Mouse (Mus musculus) stomach, postnatal 0 days (tissue): ENCODE measurements at regions not wholly inside any gene's neighbourhood (a gene's known extent, or its start where the extent isn't known, plus 50 kb on each side); places are given as distances from the start of the nearest gene placed in this dataset.

Source experiments
- ATAC-seq: fragments of 200-750 bp; cut with Nextera tagmentation; 2 replicates; pipeline ENCODE4 v1.8.0; 2017; ENCODE audit not compliant: low FRiP score, low TSS enrichment
- DNase-seq: peaks from one replicate; pipeline ENCODE4 v3.0.0-alpha.2; 2016; ENCODE audit warnings: low spot score
- H3K27ac ChIP-seq: fragments of 300-500 bp; sonication (generic); replicated peaks from 2 replicates; pipeline ENCODE4 v1.5.1; 2014; ENCODE audit warnings: mild to moderate bottlenecking, control low read depth
- H3K27me3 ChIP-seq: fragments of 300-500 bp; sonication (generic); 2 replicates; pipeline ENCODE4 v1.6.1; 2014; ENCODE audit warnings: low read length; ENCODE audit not compliant: control insufficient read depth, insufficient read depth
- H3K36me3 ChIP-seq: fragments of 300-500 bp; sonication (generic); 2 replicates; pipeline ENCODE4 v1.6.1; 2014; ENCODE audit warnings: low read length, mixed read lengths; ENCODE audit not compliant: control insufficient read depth, insufficient read depth
- H3K4me1 ChIP-seq: fragments of 300-500 bp; sonication (generic); replicated peaks from 2 replicates; pipeline ENCODE4 v1.6.1; 2014; ENCODE audit warnings: antibody characterized with exemption; ENCODE audit not compliant: control insufficient read depth, insufficient read depth
- H3K4me2 ChIP-seq: fragments of 300-500 bp; sonication (generic); replicated peaks from 2 replicates; pipeline ENCODE4 v1.6.1; 2014; ENCODE audit warnings: low read depth, mild to moderate bottlenecking, control low read depth, moderate library complexity
- H3K4me3 ChIP-seq: fragments of 300-500 bp; sonication (generic); 2 replicates; pipeline ENCODE4 v1.5.1; 2014; ENCODE audit warnings: low read depth, low read length, control low read depth
- H3K9ac ChIP-seq: fragments of 300-500 bp; sonication (generic); 2 replicates; pipeline ENCODE4 v1.6.1; 2014; ENCODE audit warnings: mild to moderate bottlenecking, low read length, control low read depth, mixed read lengths
- H3K9me3 ChIP-seq: fragments of 300-500 bp; sonication (generic); 2 replicates; pipeline ENCODE4 v1.6.1; 2016; ENCODE audit warnings: low read length; ENCODE audit not compliant: control insufficient read depth
- CTCF ChIP-seq: IDR thresholded peaks from 2 replicates; pipeline ENCODE4 v1.5.1; 2016; ENCODE audit warnings: antibody characterized with exemption, low read depth, mild to moderate bottlenecking, moderate library complexity
- EP300 ChIP-seq: optimal IDR thresholded peaks from 2 replicates; pipeline ENCODE3; 2016; ENCODE audit warnings: antibody characterized with exemption
- WGBS: fragments of 180-500 bp; shearing (Covaris S2); extraction: QIAGEN DNeasy Blood & Tissue Kit; methylation state at CpG from one replicate; pipeline ENCODE4 v1.1.7; 2014; 5-methylcytosine and 5-hydroxymethylcytosine counted together

DNA sequence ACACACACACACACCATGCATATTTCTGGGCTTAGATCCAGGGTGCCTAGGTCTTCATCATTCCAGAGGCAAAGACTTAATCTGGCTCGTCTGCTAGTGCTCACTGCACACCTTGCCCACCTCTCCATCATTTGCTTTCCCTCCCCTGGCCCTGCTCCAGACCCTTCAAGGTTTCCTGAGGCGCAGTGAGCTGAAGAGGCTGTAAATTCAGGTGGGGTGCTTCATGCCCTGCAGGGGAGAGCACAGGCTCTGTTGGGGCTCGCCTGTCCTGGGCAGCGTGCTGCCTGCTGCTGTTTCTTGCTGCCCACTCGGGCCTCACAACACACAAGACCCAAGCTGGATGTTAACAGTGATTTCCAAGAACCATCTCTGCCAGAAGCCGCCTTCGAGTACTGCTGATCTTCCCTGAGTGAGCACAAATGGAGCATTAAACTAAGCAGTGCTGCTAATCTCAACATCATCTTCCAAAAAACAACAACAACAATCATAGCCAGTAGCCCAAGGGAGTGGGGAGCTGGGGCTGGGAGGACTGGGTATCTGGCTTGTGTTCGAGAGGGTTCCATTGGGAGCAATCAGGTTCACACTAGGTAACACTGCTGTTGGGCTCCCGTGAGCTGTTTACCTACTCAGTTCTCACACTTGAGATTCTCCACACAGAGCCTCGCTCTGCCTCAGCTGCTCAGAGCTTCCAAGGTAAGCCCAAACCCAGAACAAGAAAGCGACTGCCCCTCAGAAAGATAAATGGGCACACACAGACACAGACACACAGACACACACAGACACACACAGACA lies 181.1 kb downstream of the Wdr11 start:
- no peak overlapping the region for H3K4me2 ChIP-seq
- H3K4me1 ChIP-seq: peaks cover 5% of the 10 kb centered on the region; the same call in 1 of the 2 replicates
- WGBS: 60% methylated on average over 11 of the region's 11 CpGs
- DNase-seq (peak; percentile 11), ATAC-seq (no peak)
- H3K36me3 ChIP-seq: no peaks in the 10 kb centered on the region
- no peaks in the 10 kb centered on the region for H3K9me3 ChIP-seq
- no peaks in the 10 kb centered on the region for H3K27me3 ChIP-seq
- H3K27ac ChIP-seq: no peak overlapping the region
- no peak overlapping the region for H3K4me3 ChIP-seq
- TF ChIP-seq EP300: no peak
- no peak overlapping the region; the same call in 1 of the 2 replicates for H3K9ac ChIP-seq

DNA sequence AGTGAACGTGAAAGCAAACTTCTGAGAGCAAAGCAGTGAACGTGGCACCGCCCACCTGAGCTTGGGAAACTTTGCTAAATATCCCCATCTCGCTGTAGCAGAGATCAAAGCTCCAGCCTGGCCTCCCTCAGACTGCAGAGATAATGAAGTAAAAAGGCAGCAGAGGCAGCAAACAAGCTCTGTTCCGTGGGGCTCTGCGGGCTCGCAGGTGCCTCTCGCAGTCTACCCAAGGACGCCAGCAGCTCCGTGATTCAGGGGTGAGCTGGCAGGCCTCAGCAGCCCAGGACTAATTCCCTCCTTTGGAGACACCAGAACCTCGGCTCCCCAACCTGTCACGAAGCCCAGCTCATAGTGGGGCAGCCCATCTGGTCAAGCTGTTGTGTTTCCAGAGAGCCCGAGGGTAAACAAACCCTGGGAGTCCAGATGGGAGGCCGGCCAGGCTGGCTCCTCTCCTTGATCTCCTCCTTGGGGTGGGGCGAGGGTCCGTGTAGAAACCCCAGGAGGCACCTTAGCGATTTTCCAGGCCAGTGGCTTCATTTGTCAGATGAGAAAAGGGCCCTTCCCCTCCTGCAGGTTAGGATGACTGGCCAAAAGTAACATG lies 182.7 kb downstream of the Wdr11 start:
- peak overlapping the region; percentile 1 for H3K9ac ChIP-seq
- peak overlapping the region; percentile 37 for H3K27ac ChIP-seq
- H3K27me3 ChIP-seq: no peaks in the 10 kb centered on the region
- DNase-seq: peak; percentile 46
- no peak overlapping the region; the same call in 1 of the 2 replicates for H3K4me2 ChIP-seq
- no peak for TF ChIP-seq CTCF
- TF ChIP-seq EP300: no peak
- H3K9me3 ChIP-seq: no peaks in the 10 kb centered on the region
- peaks cover 5% of the 10 kb centered on the region; the same call in 1 of the 2 replicates for H3K4me1 ChIP-seq
- no peaks in the 10 kb centered on the region for H3K36me3 ChIP-seq
- ATAC-seq: 0 out of 2 replicates have a peak, but pooled peaks have one; percentile 19
- no peak overlapping the region for H3K4me3 ChIP-seq
- WGBS: 9% methylated on average over 17 of the region's 17 CpGs

DNA sequence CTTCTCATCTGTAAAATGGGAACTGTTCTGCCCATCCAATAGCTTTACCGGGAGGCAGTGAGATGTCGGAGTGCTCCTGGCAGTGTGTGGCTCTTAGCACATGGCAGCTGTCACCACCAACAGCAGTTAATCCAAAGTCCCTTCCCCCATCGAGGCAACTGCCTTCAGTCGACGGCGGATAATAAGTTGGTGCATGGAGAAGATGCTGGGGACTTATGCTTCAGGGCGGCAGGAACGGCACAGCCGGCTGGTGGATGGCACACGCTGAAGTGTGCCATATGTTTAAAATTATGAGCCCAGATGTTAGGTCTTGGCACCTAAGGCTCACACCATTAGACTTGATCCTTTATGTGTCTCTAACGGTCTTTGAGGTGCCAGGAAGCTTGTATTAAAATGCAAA lies 183.5 kb downstream of the Wdr11 start:
- DNase-seq: no peak
- no peaks in the 10 kb centered on the region for H3K27me3 ChIP-seq

DNA sequence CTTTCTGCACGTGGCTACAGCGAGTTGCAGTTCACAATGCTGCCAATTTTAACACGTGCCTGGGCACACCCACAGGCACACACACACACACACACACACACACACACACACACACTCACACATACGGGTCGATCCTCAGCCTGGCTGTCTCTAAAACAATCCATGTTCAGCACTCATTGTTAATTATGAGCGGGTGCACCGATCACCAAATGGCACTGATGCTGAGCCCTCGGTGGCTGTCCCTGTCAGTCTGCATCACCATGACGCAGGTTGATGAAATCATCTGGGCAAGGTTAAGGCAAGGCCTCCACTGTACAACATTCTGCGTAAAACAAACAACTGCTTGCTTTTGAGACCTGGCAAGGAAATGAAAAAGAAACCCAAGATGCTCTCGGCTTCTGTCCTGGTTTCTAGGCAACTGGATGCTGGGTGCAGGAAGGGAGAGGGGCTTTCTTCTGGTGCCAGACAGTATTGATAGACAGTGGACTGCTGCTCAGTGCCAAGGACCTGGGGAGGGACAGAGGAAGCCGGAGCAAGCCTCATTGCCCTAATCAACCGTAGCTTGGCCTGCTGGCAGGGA lies 187.3 kb downstream of the Wdr11 start:
- H3K36me3 ChIP-seq: no peaks in the 10 kb centered on the region
- WGBS: 48% methylated on average over 13 of the region's 13 CpGs
- no peaks in the 10 kb centered on the region for H3K9me3 ChIP-seq
- DNase-seq (no peak), ATAC-seq (peak; percentile 28; the same call in 1 of the 2 replicates)
- H3K27me3 ChIP-seq: no peaks in the 10 kb centered on the region
- TF ChIP-seq EP300 (no peak), CTCF (no peak)
- H3K9ac ChIP-seq: 0 out of 2 replicates have a peak overlapping the region, but pooled peaks have one; percentile 13
- no peak overlapping the region for H3K4me3 ChIP-seq
- no peak overlapping the region for H3K27ac ChIP-seq
- peaks cover 5% of the 10 kb centered on the region for H3K4me1 ChIP-seq
- no peak overlapping the region for H3K4me2 ChIP-seq

More for the DNA sequence above, 183.5 kb downstream of the Wdr11 start:
- Histone ChIP-seq H3K4me2 (no peak overlapping the region), H3K9me3 (no peaks in the 10 kb centered on the region), H3K36me3 (no peaks in the 10 kb centered on the region), H3K9ac (no peak overlapping the region), H3K4me1 (peaks cover 5% of the 10 kb centered on the region; the same call in 1 of the 2 replicates), H3K4me3 (no peak overlapping the region), H3K27ac (no peak overlapping the region)
- 88% methylated on average over 11 of the region's 11 CpGs for WGBS
- TF ChIP-seq CTCF: no peak
- no peak for TF ChIP-seq EP300
- ATAC-seq: no peak

DNA sequence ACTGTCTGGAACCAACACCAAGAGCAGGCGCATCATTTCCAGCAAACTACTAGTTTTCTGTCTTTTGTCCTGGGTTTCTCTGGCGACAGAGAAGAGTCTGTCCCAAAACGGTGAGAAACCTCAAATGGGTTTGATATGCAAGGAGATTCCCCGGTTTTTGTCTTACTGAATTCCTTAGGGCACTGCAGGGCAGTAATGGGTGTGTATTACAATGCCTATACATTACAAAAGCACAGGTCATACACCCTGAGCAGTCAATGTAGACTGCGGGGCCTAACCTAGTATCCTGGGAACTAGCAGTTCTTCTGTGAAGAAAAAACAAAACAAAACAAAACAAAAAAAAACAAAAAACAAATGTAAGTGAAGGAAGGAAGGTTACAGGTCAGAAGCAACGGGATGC lies 188.3 kb downstream of the Wdr11 start:
- 81% methylated on average over 6 of the region's 6 CpGs for WGBS
- DNase-seq: no peak
- Histone ChIP-seq H3K4me1 (no peaks in the 10 kb centered on the region; the same call in 1 of the 2 replicates), H3K9me3 (no peaks in the 10 kb centered on the region), H3K27ac (no peak overlapping the region), H3K4me3 (no peak overlapping the region), H3K4me2 (no peak overlapping the region), H3K27me3 (no peaks in the 10 kb centered on the region), H3K9ac (no peak overlapping the region), H3K36me3 (no peaks in the 10 kb centered on the region)
- no peak for ATAC-seq
- TF ChIP-seq EP300: no peak
- no peak for TF ChIP-seq CTCF

DNA sequence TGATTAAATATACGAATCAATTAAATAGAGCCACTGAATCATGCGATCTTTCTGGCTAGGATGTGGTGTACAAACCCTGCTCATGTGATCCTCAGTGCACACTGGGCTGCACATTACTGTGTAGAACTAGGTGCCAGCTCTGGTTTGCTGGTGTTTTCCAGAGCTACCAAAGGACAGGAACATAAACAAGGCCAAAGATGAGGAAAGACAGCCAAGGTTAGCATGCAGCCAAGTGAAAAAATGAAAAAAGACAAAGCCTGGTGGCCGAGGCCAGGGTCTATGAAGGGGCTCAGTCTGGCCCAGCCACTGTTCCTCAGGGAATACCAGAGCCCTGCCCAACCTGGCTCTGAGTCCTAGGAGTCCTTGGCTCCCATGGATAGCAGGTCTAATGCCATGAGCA lies 190.1 kb downstream of the Wdr11 start:
- no peak overlapping the region for H3K27ac ChIP-seq
- H3K9ac ChIP-seq: no peak overlapping the region
- no peak for TF ChIP-seq EP300
- no peak for TF ChIP-seq CTCF
- no peaks in the 10 kb centered on the region; the same call in 1 of the 2 replicates for H3K4me1 ChIP-seq
- no peak overlapping the region for H3K4me3 ChIP-seq
- no peaks in the 10 kb centered on the region for H3K27me3 ChIP-seq
- no peak overlapping the region for H3K4me2 ChIP-seq
- H3K36me3 ChIP-seq: no peaks in the 10 kb centered on the region
- ATAC-seq (no peak), DNase-seq (no peak)
- 53% methylated on average over 3 of the region's 3 CpGs for WGBS
- no peaks in the 10 kb centered on the region for H3K9me3 ChIP-seq
